Mouse (Mus musculus): ENCODE data around the gene Sult5a1.

The Sult5a1 gene

GRCm38 (mm10) chr8:123101735-123102685 lies 56.1 kb downstream of the Sult5a1 start, which contains the start of gene Rpl13:
Gene Rpl13, plus strand, starts transcription at chr8:123102350.
- in situ Hi-C loops (cut with MboI, MseI): loop anchor here (5.0 kb wide), 1 partner anchor 55 kb away; no protein-coding TSS in a partner anchor

GRCm38 (mm10) chr8:123101244-123101643 lies 56.9 kb downstream of the Sult5a1 start:
- in situ Hi-C loops (cut with MboI, MseI): loop anchor here (5.0 kb wide), 1 partner anchor 54 kb away; no protein-coding TSS in a partner anchor

- in situ Hi-C loops (cut with MboI, MseI): loop anchor here (5.0 kb wide), 1 partner anchor 53 kb away; no protein-coding TSS in a partner anchor
These were observed 57.8 kb downstream of the Sult5a1 start for GRCm38 (mm10) chr8:123100288-123100687.

DNA sequence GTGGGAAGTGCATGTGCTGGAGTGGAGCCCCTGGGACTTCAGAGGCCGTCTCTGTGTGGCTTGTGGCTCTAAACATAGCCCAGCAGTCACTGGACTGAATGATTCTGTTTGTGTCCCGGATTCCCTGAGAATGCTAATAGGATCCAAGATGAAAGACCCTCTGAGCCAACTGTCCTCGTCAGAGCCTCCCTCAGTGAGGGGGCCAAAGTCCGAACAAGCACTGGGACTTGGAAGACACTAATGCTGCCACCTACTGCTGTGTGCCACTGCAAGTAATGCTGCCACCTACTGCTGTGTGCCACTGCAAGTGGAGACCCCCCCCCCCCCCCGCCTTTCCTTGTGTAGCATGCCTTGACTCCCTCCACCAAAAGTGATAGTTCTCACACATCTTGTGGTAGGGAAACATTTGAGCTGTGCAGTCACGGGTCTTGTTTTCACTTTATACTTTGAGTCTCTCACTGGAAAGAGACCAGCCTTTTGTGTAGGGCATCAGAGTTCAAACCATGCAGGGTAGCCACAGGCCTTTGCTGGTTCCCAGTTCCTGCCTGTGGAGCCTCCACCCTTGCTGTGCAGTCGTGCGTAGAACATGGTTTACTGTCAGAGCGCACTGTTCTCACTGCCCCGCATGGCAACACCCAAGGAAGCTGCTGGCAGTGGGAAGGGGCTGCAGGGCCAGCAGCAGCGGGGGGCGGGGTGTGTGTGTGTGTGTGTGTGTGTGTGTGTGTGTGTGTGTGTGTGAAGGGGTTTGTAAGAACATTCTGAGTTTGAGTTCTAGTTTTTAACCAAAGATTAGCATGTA lies 60.1 kb downstream of the Sult5a1 start:
- in situ Hi-C loops (cut with MboI, MseI): no loop called here

DNA sequence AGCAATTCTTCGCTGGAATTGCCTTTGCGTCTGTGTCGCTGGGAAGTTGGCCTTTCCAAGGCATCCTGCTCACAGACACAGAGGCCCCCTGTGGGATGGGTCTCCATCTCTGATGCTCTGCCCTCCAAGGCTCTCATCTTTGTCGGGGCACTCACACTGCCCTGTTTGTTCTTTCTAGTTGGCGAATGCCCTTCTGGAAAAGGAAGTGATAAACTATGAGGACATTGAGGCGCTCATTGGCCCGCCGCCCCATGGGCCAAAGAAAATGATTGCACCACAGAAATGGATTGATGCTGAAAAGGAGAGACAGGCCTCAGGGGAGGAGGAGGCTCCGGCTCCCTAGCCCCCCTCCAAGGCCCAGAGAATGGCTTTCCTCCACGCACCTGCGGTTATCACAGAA lies 60.9 kb downstream of the Sult5a1 start:
- in situ Hi-C loops (cut with MboI, MseI): no loop called here

Measured in T-helper 2 cell (primary cell).